Mouse (Mus musculus) 3T3-L1 (cell line): ENCODE results near the gene Rps9.

Source experiments
- DNase-seq: peaks from one replicate; pipeline ENCODE4 v3.0.0-alpha.2; 2015; ENCODE audit warnings: low read depth, low spot score

Gene Rps9

GRCm38 (mm10) chr7:3703879-3704441 is at the start of gene Rps9:
Gene Rps9 (plus strand): TSS chr7:3703993.
- DNase-seq, result peak; percentile 96

- DNase-seq, result no peak
These were observed 46.8 kb upstream of the Rps9 start for GRCm38 (mm10) chr7:3656966-3657365.

DNA sequence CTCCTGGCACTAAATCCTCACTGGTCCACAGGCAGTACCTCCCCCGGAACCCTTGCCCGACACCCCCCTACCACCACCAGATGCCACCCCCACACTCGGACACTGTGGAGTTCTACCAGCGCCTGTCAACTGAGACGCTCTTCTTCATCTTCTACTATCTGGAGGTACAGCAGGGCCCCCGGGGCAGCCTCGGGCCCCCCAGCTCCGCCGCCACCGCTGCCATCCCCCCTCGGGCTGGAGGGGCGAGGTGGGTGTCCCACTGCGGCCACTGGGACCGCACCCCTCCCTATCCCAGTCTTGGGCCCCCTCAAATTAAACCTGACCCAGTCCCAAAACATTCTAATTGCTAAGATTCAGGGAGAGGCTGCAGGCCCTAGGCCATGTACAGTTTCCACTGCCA is 45.2 kb upstream of the Rps9 start:
- no peak for DNase-seq

- DNase-seq, result peak; percentile 38
These were observed 39.1 kb upstream of the Rps9 start for GRCm38 (mm10) chr7:3664524-3665214.

DNA sequence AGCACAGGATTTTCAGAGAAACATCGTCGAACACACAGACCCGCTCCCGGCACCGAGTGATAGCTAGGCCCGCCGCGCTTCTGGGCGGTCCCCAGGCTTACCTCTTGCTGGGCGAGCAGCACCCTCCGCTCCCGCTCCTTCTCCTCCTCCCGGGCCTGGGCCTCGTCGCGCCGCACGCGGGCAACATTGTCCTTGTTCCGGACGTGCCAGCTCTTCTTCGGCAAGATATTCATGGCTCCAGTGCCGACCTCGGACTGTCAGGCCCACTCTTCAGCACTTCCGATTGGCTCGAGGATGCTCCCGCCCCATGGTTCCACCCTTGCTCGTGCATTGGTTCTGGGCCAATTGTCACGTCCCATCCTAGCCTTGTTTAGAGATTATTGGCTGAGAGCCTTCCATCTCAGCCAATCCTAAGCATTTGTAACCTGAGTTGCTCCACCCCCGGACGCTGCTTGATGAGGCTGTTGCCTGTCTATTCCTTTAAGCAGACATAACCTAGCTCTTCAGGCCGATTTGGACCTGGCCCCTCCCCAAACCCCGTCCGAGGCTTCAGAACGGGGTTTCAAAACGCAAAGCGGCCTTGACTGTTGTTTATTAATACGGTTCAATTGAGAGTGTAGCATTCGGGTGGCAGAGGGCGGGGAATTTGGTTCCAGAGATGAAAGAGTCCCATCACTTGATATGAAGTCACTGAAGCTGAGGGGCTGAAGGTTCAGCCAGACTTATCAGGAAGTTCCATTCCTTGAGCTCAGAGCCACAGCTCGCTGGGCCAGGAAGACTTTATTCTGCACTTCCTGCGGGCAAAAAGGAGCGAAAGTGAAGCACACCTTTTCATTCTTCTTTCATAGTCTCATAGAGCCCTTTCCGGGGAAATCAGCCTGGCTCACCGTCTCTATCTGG is 38.3 kb upstream of the Rps9 start, which contains the start of gene Leng1:
Gene Leng1, minus strand, starts transcription at position 626 of the 900 bp plus-strand sequence.
- peak; percentile 99 for DNase-seq

DNA sequence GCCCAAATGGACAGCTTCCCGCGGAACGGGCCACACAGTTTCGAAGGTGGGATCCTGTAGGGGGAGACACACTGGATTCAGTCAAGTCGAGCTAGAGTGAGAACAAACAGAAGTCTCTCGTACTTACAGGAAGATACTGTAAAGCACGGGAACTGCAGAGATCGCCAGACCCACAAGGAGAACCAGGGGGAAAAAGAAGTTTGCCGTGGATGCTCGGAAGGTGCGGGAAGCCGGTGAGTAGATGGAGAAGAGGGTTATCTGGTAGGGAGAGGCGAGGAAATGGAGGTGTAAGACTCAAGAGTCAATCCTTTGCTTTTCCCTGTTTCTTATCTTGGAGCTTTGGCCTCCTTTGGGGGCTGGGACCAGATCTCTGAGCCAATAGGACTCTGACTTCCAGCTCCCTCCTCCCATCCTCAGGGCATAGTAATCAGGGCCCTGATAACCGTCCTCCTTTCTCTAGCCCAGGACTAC is 36.8 kb upstream of the Rps9 start:
- DNase-seq, result peak; percentile 55

DNA sequence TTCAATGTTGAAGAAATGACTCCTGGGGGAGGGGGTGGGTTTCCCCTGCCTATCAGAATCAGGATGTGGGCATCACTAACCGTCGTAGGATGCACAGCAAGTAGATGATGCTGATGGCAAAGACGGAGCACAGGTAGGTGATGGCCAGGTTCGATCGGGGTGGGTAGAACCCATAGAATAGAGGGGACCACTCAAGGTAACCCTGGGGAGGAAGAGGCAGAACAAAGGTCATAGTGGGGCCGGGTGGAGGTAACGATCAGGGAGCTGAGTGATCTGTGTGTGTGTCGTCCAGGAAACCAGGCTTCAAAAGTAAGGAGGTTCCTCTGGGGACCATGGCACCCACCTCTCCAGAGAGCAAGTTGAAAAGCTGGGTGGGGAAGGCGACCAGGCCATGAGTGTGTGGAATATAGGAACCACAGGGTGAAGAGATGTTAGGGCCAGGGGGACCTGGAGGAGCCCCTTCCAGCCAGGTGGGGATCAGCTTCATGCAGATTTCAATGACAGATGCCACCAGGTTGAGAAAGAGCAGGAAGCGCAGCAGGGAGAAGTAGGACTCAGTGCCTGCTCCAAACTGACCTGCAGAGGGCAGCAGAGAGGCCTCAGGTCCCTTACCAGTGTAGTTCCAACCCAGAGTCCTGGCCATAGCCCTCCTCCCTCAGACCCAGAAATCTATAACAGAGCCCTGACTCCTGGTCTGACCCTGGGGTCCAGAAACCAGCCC is 29.1 kb upstream of the Rps9 start:
- DNase-seq, result peak; percentile 83

DNA sequence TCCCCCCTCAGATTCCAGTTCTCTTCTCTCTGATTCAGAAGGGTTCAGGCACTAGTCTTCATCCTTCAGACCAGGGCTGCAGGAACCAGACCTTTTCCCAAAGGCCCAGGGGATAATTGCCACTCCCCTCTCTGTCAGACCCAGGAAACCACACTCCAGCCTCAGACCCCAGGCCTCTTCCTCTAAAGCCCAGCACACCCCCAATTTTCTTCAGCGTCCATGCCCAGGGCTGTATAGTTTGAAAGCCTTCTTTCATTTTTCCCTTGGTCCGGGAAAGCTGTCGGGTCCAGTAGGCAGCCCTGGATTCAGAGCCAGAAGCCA is 28.6 kb upstream of the Rps9 start:
- DNase-seq, result no peak

DNA sequence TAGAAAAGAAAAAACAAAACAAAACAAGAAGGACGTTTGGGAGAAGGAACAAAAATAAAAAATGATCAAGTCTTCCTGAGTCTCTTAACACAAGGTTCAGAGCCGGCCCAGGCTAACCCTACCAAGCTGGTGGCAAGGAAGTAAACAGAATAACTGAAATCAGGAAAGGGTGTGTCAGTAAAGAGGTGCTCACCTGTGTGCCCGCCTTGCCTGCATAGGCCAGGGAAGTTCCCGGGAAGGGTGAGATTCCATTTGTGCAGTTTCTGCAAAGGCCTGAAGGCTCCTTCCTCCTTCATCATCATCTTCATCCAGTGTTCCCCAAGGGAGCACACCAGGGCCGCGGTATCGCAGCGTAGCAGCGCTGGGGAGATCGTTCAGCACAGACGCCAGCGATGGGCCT is 27.4 kb upstream of the Rps9 start:
- DNase-seq, result no peak

DNA sequence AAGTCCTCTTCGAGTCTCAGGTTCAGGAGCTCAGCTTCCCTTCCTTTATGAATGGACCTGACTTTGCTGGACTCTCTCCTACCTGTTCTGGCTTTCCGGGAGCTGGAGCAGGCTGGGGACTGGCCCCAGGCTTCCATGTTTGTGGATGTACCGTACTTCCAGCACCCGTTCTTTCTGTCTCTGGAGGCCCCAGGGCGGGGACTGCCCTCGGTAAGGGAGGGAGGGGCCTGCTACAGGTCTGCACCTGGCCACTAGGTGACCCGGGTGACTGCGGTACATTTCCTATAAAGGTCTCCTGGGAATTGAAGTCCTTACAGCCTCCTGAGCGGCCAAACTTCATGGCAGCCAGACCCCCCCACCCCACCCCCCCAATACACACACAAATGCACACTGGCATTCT is 26.5 kb upstream of the Rps9 start, which contains the start of gene Tmc4:
Gene Tmc4, minus strand, starts transcription at position 212 of the 400 bp plus-strand sequence.
- no peak for DNase-seq

- DNase-seq, result no peak
These were observed 19.8 kb upstream of the Rps9 start for GRCm38 (mm10) chr7:3683908-3684550.

DNA sequence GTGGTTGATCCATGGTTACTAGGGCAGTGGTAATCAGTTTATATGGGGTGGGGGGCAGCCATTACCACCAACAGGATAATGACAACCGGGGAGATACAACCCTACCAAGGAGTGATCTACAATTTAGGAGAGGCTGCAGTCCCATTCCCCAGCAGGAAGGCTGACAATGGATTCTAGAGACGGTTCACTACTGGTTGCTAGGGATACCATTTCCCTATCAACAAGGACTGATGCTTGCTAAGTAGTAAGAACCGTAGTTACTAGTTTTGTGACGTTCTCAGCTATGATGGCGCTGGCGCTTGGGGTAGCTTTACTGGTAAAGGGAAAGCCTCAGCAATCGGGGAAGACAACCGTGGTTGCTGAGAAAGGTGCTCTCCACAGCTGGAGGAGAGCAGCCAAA is 19.1 kb upstream of the Rps9 start:
- DNase-seq, result no peak

DNA sequence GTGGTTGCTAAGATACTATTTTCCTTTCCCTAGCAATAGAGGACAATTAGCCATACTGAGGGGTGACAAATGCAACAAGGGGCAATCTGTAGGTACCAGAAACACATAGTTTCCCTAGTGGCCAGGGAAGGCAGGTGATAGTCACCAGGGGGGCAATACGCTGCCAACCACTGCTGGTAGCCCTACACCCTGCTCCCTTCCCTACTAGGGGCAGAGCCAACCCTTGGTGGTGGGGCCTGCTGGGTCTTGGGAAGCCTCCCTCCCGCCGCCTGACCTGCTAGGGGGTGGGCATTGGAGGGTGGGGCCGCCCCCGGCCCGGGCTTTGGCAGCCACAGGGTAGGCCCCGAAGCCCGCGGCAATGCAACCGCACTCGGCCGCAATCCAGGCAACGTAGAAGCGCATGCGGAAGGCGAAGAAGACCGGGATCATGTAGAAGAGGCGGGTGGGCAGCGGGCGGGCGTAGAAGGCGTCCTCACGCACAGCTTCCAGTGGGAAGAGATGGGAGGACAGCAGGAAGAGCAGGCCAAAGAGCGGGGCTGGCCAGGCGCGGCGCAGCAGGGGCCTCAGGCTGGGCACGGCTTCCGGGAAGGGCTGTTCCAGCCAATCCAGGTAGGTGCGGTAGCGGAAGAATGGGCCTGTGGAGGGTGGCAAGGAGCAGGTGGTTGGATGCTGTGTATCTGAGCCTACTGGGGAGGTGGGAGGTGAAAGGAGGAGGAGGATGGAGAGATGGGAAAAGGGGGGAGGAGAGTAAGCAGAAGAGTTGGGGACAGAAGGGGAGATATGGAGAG is 18.2 kb upstream of the Rps9 start:
- DNase-seq, result no peak

DNA sequence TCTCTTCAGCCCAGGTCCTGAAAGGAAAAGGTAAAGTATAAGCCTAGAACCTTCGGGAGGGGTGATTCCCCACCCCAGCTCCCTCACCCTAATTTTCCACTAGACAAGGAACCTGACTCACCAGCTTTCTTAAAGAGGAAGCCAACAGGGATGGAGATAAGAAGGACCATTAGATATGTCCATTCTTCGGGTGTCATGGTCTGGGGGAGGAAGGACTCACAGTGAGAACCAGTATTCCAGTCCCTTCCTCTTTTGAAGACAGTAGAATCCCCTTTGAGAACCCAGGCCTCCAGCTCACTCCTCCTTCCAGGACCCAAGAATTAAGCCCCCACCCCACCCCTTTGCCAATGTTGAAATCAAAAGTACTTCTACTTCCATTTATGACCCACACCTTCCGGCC is 11.9 kb upstream of the Rps9 start:
- peak; percentile 6 for DNase-seq

GRCm38 (mm10) chr7:3692382-3692986 is 11.3 kb upstream of the Rps9 start, which contains the start of gene Tsen34:
Gene Tsen34 (plus strand): TSS chr7:3692863.
- peak; percentile 32 for DNase-seq

GRCm38 (mm10) chr7:3692987-3693808 is 10.6 kb upstream of the Rps9 start, which contains the start of gene Mboat7:
Gene Mboat7 (minus strand): TSS chr7:3693523.
- peak; percentile 96 for DNase-seq

DNA sequence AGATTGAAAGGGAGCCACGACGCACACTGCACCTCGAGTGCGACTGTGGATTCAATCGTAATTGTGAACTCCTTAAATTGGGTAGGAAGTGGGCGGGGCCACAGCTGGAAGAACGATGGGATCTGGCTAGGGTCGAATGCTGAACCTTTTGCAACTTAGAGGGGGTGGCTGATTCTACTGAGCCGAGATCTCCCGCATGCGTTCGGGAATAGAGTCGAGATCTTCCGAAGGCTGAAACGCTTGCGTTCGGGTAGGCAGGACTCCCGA is 10.1 kb upstream of the Rps9 start:
- DNase-seq, result no peak

DNA sequence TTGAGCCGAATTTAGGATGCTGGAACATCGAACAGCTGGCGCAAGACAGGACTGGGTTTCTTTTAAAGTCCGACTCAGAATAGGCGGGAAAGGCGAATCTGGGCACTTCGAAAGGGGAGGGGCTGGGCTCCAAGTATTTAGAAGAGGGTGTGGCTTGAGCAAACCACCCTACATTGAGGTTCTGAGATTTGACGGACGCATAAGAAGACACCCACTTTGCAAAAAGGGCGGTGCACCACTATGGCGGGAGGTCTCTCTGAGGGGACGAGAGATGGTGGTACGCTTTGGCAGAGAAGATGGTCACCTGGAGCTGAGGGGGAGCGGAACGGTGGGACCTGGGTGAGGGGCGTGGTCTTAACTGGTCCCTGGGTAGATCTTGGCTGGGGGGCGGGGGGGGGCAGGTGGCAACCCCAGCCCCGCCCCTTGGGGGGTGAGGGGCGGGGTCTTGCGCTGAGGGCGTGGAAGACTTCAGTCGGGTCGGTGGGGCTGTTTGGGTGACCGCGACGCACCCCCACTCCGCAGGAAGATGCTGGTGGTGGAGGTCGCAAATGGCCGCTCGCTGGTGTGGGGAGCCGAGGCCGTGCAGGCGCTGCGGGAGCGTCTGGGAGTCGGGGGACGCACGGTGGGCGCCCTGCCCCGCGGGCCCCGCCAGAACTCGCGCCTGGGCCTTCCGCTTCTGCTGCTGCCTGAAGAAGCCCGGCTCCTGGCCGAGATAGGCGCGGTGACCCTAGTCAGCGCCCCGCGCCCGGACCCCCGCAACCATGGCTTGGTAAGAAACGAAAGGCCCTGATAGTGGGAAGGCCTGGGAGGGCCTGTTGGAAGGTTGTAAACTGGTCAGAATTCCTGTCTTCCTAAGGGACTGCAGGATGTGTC is 9.5 kb upstream of the Rps9 start:
- peak; percentile 94 for DNase-seq
